Mouse (Mus musculus) macrophage (primary cell): ENCODE results near the gene Ift81. TPM values are rescaled to one million over a fixed set of nuclear protein-coding genes. Genes with fewer than 3 reads are reported as not detected.
A peak's percentile ranks its signal among the peaks of the same experiment; 100 is the strongest.

ENCODE experiments used
- H3K27ac ChIP-seq: fragments of 350-480 bp; formaldehyde crosslinking; 2 replicates; pipeline ENCODE4 v1.9.0; 2021
- H3K36me3 ChIP-seq: fragments of 350-480 bp; formaldehyde crosslinking; 2 replicates; pipeline ENCODE4 v1.9.0; 2021; ENCODE audit errors: inconsistent target
- H3K4me3 ChIP-seq: fragments of 350-480 bp; formaldehyde crosslinking; 2 replicates; pipeline ENCODE4 v1.9.0; 2021; ENCODE audit errors: inconsistent target
- H3K79me2 ChIP-seq: fragments of 350-480 bp; formaldehyde crosslinking; 2 replicates; pipeline ENCODE4 v1.9.0; 2021; ENCODE audit errors: inconsistent target
- WGBS: methylation state at CpG from one replicate; pipeline ENCODE4 v1.1.7; 2026; ENCODE audit warnings: inconsistent platforms; ENCODE audit not compliant: missing documents; 5-methylcytosine and 5-hydroxymethylcytosine counted together
- polyA plus RNA-seq: library from polyadenylated mRNA; stranded (reverse); fragments of 250-400 nt; gene quantifications from 3 replicates; pipeline ENCODE4 v1.2.4, GENCODE M21; 2018; ENCODE audit warnings: inconsistent platforms

Ift81 gene
- polyA plus RNA-seq, 1 experiment from 2014 or later = 2.5 TPM

DNA sequence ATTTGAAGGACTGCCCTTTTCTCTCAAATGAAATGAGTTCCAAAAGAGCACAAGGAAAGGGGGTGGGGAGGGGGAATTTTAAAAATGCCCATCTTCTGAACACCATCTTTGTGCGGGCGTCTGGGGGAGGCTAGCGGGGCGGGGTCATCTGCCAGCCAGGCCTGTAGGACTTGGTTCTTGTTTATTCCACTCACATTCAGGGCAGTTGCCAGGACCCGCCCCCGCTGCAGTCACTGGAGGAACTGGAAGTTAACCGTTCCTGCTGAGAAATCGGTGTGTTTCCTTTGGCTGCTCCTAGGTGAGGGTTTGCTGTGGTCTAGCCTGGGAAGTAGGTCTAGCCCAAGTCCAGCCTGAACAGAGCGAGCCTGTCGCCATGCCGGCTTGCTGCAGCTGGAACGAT is 29.4 kb upstream of the Ift81 start, which contains the start of gene P2rx7:
TSS of gene P2rx7 (plus strand) at position 211 of the 400 bp plus-strand sequence.
- peak within 1 kb of the TSS; percentile 94 for H3K27ac ChIP-seq
- WGBS = 4% methylated on average over 12 of the region's 12 CpGs
- peak within 1 kb of the TSS; percentile 69 for H3K4me3 ChIP-seq

DNA sequence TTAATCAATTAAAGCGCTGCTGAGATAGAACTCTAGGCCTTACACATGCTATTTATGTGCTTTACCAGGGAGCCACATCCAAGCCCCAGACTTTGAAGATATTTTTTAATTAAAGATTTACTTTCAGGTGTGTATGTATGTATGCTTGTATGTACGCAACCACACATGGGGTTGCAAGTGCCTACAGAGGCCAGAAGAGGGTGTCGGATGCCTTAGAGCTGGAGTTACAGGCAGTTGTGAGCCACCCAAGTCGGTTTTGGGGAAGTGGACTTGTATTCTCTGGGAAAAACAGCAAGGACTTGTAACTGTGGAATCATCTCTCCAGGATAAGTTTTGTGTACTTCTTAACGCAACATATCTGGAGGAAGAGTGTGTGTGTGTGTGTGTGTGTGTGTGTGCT is 25.7 kb upstream of the Ift81 start:
- Histone ChIP-seq H3K27ac (no peak overlapping the region), H3K4me3 (no peak overlapping the region), H3K79me2 (peaks cover 9% of the 10 kb centered on the region), H3K36me3 (no peaks in the 10 kb centered on the region)
- 61% methylated on average over 5 of the region's 5 CpGs for WGBS

More for the DNA sequence above, 29.4 kb upstream of the Ift81 start, which contains the start of gene P2rx7:
- peaks cover 39% of the 10 kb centered on the region for H3K79me2 ChIP-seq
- H3K36me3 ChIP-seq = peaks cover 27% of the 10 kb centered on the region; the same call in 1 of the 2 replicates

DNA sequence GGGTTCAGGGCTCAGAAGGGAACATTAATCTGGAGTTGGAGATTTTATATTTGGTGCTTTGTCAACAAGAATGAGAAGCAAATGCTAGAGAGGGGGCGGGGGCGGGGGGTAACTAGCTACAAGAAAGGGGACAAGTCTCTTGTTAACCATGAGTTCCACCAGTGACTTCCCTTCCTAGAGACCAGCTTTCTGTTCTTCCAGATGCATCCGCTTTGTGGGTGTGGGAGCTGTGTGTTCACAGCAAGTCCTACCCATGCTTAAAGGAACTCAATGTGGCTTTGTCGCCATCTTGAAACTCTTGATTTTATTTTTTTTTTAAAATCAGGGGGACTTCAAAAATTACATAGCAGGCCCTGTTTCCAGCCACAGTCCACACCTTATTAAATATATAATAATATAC is 25.2 kb upstream of the Ift81 start:
- Histone ChIP-seq H3K27ac (no peak overlapping the region), H3K36me3 (no peaks in the 10 kb centered on the region), H3K4me3 (no peak overlapping the region), H3K79me2 (peaks cover 4% of the 10 kb centered on the region)
- WGBS = 11% methylated on average over 4 of the region's 4 CpGs

DNA sequence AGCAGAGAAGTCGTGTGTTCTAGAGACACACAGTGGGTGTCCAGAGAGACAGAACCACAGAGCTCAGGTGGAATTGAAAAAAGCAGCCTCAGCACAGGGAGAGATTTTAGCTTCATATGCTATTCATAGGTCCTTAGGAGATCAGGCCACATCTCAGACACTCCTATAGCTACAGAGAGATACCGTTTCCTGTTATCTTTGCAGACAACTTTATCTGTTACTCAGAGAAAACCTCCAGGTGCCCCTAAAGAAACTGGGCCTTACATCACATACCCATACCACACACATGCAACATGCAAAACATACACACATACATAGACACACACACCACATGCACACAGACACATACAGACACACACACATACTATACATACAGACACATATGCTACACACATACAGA is 24.0 kb upstream of the Ift81 start:
- H3K27ac ChIP-seq = no peak overlapping the region
- WGBS = 85% methylated on average over 2 of the region's 2 CpGs
- no peaks in the 10 kb centered on the region for H3K36me3 ChIP-seq
- H3K79me2 ChIP-seq = no peaks in the 10 kb centered on the region
- H3K4me3 ChIP-seq = no peak overlapping the region

DNA sequence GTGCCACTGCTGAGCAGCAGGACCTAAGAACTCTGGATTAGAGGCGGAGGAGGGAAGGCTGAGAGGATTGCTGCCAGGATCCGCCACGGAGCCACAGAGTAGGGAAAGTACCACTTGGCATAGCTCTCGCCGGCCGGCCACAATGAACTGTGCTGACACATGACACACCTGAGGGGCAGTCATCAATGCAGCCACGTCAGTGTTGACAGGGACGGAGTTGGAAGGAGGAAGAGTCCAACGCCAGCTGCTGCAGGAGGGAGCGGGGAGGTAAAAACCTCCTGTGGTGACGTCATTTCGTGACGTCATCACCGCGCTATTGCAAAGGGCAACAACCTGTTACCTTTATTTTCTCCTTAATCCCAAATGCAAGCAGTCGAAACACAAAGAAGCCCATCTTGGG is 22.6 kb upstream of the Ift81 start:
- Histone ChIP-seq H3K36me3 (no peaks in the 10 kb centered on the region), H3K27ac (no peak overlapping the region), H3K79me2 (no peaks in the 10 kb centered on the region), H3K4me3 (no peak overlapping the region)
- WGBS = 64% methylated on average over 16 of the region's 16 CpGs

DNA sequence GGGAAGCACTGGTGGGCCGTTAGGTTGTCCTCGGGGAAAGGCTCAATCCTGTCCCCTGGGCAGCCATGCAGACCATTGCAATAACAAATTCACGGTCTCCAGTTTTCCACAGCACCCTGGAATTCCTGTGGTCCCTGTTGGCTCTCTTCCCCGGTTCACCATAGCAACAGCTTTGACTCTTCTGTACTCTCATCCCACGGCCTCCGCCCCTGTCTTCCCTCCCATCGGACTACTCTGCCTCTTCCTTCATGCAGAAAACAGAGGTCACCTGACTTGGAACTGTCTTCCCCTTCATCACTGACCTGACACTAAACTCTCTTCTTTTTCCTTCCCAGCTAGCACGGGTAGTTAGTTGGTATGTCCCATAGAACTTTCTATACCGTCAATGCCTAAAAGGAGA is 22.0 kb upstream of the Ift81 start:
- WGBS = 94% methylated on average over 9 of the region's 9 CpGs
- Histone ChIP-seq H3K27ac (no peak overlapping the region), H3K4me3 (no peak overlapping the region), H3K79me2 (no peaks in the 10 kb centered on the region), H3K36me3 (no peaks in the 10 kb centered on the region)

DNA sequence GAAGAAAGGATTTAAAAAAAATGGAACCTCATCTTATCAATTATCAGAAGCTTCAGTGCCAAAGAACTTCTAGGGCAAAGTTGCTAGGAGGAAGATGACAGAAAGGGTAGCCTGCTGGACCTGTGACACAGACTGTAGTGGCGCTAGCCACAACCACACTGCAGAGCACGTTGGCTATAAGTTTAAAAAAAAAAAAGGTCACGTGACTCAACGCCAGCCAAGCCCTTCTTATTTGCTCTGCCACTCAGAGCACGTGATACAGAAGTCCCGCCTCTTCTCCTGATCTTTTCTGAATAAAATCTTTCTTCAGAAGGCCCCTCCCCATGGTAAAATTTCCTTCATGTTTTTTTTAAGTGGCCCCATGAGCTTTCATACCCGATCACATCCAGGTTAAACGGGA is 20.9 kb upstream of the Ift81 start:
- H3K4me3 ChIP-seq = no peak overlapping the region
- 65% methylated on average over 8 of the region's 8 CpGs for WGBS
- no peaks in the 10 kb centered on the region for H3K36me3 ChIP-seq
- H3K79me2 ChIP-seq = no peaks in the 10 kb centered on the region
- H3K27ac ChIP-seq = no peak overlapping the region

DNA sequence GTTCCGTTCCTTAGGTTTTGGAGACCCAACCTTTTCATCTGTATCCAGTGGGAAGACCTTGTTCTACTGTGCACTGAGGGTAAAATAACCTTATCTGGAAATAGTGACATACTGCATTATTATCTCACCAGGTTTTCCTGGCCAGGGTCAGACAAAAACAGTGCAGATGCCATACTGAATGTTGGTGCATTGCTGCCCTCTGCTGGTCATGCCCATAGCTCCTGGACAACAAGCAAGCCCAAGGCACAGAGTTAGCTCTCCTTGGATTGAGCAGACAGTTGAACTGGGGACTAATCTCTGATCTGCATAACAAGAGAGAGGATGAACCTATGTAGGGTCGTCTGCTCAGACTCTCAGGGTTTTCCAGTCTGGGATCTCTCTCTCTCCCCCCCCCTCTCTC is 12.9 kb upstream of the Ift81 start:
- WGBS = 41% methylated on average over 2 of the region's 2 CpGs
- no peak overlapping the region for H3K27ac ChIP-seq

DNA sequence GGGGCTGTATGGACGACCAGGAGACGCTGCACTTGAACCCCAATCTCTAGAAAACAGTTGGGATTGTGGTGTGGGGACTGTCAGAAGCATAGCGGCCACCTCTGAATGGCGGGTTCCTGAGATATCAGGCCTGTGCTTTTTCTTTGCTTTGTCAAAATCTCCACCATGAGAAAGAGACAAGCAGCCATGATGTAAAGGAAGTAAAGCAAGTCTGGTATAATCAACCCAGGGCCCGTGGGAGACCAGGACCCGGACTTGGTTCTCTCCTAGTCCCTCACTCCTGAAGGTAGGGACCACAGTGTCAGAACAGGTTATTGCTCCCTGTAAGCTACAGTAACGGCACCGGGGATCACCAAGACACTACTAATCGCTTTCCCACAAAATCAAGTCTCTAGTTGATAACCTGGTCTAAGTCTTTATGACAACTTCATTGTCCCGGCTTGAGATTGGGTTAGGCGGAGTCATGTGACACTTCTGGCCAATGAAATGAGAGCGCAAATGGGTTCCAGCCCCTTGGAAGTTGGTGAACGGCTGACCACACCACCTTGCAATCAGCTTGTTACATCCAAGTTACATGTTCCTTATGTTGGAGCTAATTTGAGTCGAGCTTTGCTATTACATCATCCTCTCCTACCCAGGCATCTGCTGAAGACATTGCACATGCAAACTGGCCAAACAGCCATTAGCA is 11.4 kb upstream of the Ift81 start:
- Histone ChIP-seq H3K36me3 (no peaks in the 10 kb centered on the region), H3K79me2 (no peaks in the 10 kb centered on the region), H3K4me3 (no peak overlapping the region), H3K27ac (no peak overlapping the region)
- WGBS = 79% methylated on average over 14 of the region's 14 CpGs

More for the DNA sequence above, 12.9 kb upstream of the Ift81 start:
- no peaks in the 10 kb centered on the region for H3K79me2 ChIP-seq
- no peak overlapping the region for H3K4me3 ChIP-seq
- no peaks in the 10 kb centered on the region for H3K36me3 ChIP-seq

DNA sequence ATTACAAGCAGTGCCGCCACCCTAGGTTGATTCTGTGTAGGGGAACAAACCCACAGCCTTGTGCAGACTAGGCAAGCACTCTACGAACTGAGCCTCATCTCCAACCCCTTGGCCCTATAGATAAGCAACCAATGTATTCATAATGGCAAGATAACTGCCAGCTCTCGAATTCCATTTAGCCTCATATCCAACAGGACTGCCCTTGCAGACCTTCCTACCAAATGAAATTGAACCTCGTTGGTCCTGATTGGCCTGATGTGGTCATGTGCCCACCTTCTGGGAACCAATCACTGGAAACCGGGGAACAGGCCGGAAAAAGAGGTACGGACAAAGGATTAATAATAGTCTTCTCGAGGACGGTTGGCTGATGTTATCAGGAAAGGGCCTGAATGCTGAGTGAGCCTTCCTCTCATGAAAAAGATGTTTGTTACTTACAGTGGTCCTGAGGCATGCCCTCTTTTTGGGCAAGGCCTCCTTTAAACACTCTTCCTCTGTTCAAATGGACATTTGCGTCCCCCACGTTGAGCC is 10.7 kb upstream of the Ift81 start:
- Histone ChIP-seq H3K4me3 (no peak overlapping the region), H3K36me3 (no peaks in the 10 kb centered on the region), H3K79me2 (no peaks in the 10 kb centered on the region), H3K27ac (no peak overlapping the region)
- WGBS = 93% methylated on average over 11 of the region's 11 CpGs

DNA sequence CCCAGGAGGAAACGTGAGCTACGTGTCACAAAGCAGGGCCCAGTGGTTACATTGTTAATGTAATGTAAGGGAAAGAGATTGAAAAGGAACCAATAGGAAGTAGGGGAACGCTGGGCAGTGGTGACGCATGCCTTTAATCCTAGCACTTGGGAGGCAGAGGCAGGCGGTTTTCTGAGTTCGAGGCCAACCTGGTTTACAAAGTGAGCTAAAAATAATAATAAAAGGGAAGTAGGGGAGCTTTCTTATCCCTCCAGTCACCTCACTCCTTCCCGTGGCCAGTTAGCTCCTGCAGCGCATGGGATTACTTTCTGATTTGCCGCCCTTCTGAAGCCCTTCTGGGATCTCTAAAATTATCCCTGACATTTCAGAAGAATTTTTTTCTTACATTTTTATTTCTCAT is 9.5 kb upstream of the Ift81 start:
- Histone ChIP-seq H3K27ac (no peak overlapping the region), H3K4me3 (no peak overlapping the region), H3K36me3 (no peaks in the 10 kb centered on the region), H3K79me2 (no peaks in the 10 kb centered on the region)
- WGBS = 38% methylated on average over 9 of the region's 9 CpGs

DNA sequence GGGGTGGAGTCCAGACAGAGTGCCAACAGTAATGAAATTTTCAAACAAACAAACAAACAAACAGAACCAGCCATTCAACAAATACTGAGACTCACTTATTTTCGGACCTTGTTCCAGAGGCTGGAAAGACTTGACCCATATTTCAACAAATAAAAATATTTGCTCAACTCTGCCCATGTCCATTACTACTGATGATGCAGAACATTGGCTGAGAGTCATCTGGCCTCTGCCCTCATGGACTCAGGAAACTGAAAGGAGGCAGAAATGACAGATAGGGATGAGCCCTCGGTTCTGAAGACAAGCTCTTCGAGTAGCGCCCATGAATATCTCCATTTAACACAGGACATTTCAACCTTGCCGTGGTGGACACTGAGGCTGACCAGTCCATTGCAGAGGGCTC is 8.2 kb upstream of the Ift81 start:
- Histone ChIP-seq H3K36me3 (no peaks in the 10 kb centered on the region), H3K4me3 (no peak overlapping the region), H3K27ac (no peak overlapping the region), H3K79me2 (no peaks in the 10 kb centered on the region)
- WGBS = 90% methylated on average over 3 of the region's 5 CpGs

DNA sequence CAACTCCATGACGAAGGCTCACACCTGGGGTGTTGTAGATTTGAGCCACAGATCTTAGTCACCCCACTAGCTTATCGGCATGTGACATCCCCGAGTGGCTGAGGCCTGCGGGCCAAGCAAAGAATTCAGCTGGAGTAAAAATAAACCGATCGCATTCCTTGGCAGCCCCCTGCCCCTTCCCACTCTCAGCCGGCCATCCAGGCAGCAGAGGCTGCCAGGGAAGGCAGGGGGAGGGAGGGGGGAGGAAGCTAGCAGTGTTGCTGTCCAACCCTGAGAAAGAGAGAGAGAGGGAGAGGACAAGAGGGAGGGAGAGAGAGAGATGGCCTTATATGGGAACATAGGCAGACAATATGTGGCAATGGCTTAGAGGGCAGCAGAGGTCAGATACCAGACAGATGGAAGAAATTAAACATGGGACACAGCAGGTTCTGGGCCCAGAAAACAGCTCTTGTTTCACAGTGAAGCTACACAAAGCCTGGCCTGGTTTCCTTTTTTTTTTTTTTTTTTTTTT is 7.1 kb upstream of the Ift81 start:
- WGBS = 84% methylated on average over 7 of the region's 7 CpGs
- no peak overlapping the region for H3K27ac ChIP-seq
- no peak overlapping the region for H3K4me3 ChIP-seq
- H3K79me2 ChIP-seq = no peaks in the 10 kb centered on the region
- no peaks in the 10 kb centered on the region for H3K36me3 ChIP-seq

DNA sequence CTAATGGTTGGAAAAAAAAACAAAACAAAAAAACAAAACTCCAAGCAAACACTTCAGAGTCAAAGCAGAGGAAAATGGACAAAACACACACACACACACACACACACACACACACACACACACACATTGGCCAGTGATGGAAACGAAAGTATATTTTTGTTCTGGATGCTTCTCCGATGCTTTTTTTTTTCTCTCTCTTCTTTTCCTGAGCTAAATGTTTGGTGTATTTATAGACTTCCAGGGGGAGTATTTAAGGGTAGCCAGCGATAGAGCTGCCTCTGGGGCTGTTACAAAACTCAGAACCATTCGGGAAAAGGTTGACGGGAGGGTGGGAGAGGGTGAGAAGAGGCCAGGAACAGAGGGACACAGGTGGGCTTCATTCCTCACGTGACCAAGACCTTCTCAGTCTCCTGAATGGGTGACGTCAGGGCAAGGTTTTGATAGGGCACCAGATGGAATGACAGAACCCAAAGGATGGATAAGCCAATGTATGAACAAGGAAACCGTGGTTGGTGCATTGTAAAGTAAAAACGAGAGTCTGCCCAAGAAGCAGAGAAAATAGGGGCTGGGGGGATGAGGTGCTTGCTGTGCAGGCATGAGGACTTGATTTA is 5.5 kb upstream of the Ift81 start:
- no peak overlapping the region for H3K27ac ChIP-seq
- no peak overlapping the region for H3K4me3 ChIP-seq
- no peaks in the 10 kb centered on the region for H3K36me3 ChIP-seq
- no peaks in the 10 kb centered on the region for H3K79me2 ChIP-seq
- 87% methylated on average over 9 of the region's 9 CpGs for WGBS

DNA sequence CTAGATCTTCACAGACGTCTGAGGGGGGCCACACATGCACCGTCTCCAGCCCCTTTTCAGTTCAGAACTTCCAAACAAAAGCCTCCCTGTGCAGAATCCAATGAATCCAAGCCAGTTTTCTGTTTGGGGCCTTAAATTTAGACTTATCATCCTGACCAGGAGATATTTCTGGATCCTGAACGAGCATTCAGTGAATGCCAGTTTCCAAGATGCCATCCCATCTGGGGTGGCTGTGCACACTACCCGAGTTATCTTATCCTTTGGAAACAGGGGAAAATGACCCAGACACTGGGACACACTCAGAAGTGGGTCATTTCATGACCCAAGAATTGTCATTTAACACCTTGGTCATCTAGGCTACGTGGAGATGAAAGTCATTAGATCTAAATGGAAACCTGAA is 3.4 kb upstream of the Ift81 start:
- no peaks in the 10 kb centered on the region for H3K79me2 ChIP-seq
- 91% methylated on average over 5 of the region's 5 CpGs for WGBS
- H3K4me3 ChIP-seq = no peak overlapping the region
- H3K36me3 ChIP-seq = no peaks in the 10 kb centered on the region
- H3K27ac ChIP-seq = no peak overlapping the region
